Mouse (Mus musculus) urinary bladder, postnatal 25 days (tissue): ENCODE data around the gene Plekha5.
"Not testable (repeated sequence)": the region's sequence is repeated elsewhere in the genome, so short reads cannot be mapped to it uniquely, and the experiment has no call there.

Experiments used
- DNase-seq: peaks from one replicate; pipeline ENCODE4 v3.0.0; 2022; ENCODE audit warnings: low spot score

Plekha5 gene

DNA sequence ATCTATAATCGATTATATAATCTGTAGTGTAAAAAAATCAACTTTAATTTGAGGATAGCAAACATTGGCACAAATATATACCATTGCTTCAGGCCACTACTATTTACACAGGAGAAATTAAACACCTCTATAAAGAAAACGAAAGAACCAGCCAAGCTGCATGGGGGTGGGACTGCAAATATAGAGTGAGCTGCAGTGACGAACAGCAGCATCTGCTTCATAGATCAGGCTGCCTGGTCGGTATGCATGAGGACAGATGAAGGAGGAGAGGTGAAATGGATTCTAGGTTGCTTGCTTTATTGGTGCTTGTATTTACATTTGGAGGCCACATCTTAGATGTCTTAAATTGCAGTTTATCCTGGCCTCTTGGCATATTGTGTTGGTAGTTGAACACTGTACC lies 66.4 kb downstream of the Plekha5 start:
- no peak for DNase-seq

DNA sequence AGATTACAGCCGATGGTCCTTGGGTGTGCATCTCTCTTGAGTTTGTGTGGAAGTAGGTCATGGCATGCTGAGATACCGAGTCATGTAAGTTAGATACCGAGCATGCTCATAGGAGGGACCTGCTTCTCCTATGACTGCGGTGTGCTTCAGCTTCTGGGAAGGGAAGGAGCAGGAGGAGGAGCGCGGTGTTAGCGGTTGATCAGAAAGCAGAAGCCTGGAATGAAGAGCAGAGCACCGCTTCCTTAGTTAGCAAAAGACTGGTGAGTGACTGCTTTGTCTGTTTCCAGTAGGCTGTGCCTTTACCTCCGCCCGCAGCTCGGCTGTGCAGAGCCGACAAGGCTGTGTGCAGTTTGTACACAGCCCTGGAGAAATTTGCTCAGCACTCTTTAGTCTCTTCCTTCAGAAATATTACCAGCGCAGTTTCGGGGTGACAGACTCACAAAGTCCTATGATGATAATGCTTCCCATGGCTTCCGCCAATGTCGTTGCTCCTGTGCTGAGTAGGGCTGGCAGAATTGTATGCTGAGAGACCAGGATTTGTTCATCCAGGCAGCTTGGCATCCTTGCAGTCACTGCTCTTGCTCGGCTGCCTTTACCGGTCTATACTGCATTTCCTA lies 67.2 kb downstream of the Plekha5 start:
- DNase-seq: no peak

DNA sequence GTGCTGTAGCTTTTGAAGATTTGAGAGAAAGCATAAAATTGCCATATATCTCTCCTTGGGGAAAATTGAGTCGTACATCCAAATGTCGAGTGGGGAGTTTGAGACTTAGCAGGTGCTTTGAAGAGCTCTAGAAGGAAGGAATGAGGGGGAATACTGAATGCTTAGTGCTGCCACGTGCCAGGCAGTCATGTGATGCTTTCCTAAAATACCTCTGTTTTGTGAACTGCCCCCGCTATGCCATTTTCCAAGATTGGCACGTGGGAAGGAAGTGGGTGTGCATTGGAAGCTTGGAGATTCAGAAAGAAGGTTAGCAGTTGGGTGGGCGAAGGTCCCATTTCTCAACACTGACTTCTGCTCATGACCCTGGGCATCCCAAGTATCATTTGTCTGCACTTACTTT lies 68.2 kb downstream of the Plekha5 start:
- no peak for DNase-seq

DNA sequence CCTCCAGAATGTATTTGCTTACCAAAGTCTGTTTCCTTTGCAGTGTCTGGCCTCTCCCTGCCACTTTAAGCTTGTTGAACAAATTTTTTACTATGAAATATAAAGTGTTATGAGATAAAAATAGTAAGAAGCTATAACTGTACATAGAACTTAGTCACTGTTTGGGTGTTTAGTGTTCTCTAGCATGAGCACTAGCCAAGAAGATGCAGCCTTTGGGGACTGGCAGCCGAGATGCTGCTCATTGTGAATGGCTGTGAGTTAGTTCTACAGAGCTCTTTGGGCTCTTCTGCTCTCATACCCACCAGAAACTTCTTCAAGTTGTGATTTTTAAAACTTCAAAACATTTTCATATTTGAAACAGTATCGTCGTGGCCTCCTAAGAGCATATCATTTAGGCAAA lies 74.2 kb downstream of the Plekha5 start:
- DNase-seq: no peak

DNA sequence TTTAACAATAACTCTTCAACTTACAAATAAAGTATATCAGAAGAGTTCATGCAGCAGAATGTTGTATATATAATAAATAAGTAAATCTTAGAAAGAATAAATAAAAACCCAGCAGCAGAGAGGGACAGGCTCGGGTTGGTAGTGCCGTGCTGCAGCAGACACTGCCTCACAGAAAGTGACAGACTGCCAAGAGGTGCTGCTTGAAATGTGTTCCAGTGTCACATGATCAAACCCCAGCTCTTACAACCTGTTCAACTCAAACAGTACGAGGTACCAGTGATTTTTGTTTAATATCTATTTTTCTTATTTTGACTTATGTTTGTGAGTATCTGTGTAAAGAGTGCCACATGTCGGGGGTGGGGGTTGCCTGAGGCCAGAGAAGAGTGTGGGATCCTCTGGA lies 75.1 kb downstream of the Plekha5 start:
- no peak for DNase-seq

DNA sequence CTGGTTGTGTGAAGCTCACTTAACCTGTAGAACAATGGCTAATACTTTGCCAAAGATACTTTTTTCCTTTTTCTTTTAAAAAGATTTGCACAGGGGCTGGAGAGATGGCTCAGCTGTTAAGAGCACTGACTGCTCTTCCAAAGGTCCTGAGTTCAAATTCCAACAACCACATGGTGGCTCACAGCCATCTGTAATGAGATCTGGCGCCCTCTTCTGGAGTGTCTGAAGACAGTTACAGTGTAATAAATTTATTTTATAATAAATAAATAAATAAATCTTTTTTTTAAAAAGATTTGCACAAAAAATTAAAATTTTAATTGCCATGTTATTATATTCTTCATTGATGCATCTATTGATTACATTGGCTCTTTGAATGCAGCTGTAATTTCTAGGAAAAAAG lies 77.0 kb downstream of the Plekha5 start:
- not testable (repeated sequence) for DNase-seq

DNA sequence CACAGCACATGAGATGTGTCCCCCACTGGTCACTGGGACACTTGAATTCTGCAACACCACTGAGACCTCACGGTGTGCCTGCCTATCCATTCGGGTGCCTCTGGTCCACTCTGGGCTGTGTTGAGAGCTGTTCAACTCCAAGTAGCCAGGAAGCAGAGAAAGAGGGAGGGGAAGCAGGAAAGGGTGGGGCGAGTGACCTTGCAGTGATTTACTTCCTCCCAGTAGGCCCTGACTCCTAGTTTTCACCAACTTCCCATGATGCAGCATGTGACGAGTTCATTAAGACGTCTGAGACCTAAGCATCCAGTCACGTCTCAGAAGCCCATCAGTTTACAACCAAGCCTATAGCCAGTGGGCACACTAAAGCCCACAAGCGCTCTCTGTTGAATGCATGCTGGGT lies 78.0 kb downstream of the Plekha5 start:
- DNase-seq: no peak

DNA sequence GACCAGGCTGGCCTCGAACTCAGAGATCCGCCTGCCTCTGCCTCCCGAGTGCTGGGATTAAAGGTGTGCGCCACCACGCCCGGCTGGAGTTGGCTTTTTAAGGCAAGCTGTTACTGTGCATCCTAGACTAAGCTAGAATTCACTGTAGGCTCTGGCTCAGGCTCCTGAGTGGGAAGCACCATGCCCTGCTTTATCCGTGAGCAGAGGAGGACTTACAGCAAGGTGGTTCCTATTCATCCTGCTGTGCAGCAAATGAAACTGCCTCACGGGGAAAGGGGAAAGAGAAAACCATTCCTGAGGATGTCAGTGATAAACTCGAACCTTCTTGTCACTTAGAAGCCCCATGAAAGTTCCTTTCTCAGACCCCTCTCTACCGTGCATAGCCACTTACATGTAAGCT lies 80.9 kb downstream of the Plekha5 start:
- no peak for DNase-seq

DNA sequence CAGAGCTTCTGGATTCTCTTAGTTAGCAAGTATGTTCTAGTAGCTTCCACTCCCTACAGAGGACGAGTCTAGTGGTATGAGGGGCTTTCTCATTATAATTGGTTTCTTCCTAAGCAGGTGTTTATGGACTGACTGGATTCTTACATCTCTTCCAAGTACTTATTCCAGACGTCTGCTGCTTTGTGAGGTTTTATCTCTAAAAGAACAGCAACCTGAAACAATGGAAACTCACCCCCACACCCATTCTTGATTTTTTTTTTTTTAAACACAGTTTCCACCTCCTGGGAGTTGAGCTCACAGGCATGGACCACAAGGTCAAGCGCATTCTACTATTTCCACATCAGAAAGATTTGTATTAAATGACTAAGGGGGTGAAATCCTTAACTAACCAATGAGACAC lies 83.8 kb downstream of the Plekha5 start:
- DNase-seq: no peak

DNA sequence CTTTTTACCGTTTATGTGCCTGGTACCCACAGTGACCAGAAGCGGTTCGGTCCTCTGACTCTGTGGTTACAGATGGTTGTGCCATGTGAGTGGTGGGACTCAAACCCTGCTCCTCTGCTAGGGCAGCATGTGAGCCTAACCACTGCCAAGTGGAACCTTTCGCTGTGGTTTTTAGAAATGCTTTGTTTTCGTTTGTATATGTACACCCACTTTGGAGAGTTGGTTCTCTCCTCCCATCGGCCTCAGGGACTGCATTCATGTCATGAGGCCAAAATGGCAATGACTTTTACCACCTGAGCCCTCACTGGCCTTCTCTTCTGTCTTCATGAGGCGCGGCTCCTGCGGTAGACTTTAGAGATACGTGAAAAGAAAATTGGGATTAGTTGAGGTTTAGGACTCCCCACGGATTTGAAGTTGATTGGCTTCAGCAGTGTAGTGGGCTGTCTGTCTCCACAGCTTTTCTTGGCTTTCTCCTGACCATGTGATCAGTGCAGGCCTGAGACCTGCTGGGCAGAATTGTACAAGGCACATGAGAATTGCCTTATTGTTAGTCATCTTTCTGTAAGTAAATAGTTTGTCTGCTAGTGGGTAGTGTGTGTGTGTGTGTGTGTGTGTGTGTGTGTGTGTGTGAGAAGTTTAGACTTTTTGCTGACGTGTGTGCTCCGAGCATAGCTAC lies 84.8 kb downstream of the Plekha5 start:
- DNase-seq: no peak

DNA sequence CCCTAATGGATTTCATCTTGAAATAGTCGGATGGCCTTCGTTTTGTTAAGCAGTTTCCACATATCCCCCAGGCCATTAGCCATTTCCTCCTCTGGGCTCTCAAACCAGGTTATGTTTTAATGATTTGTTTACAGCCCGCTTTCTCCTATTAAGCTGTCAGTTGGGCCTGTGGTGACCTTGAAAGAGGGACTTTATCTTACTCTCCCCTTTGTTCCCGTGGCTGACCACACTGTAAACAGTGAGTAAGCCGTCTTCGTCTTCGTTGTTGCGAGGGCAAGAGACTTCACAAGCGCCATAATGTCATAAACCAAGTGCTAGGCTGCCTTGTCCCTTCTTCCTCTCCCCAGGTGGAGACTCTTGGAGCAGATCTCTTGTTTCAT lies 85.3 kb downstream of the Plekha5 start:
- DNase-seq: no peak

DNA sequence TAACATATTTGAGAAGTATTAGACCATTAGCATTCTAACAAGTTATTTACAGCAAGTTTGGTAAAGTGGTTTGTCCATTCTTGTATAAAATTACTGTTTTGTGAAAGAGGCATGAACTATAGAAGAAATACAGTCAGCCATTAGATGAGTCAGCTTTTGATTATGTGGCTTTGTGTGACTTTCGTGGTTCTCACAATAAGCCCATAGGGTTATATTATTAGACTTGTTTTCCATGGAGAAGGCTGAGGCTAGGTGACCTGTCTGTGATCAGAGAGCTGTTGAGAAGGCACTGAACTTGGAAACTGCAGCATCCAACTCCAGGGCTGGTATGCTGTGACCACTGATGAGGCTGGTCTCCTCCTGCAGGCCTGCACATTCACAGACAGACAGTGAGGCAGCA lies 88.2 kb downstream of the Plekha5 start:
- DNase-seq: no peak

DNA sequence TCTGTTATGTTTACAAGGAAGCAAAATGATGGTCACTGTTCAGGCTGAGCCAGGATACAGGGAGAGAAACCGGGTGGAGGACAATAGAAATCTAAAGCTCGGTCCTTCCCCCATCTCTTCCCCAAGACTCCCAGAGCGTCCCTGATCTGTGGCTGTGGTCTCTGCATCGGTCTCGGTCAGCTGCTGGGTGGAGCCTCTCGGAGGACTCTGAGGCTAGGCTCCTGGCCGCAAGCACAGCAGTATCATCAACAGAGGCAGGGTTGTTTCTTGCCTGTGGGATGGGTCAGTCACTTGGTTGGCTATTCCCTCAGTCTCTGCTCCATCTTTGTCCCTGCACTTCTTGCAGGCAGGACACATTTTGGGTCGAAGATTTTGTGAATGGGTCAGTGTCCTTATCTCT lies 88.6 kb downstream of the Plekha5 start:
- DNase-seq: no peak

DNA sequence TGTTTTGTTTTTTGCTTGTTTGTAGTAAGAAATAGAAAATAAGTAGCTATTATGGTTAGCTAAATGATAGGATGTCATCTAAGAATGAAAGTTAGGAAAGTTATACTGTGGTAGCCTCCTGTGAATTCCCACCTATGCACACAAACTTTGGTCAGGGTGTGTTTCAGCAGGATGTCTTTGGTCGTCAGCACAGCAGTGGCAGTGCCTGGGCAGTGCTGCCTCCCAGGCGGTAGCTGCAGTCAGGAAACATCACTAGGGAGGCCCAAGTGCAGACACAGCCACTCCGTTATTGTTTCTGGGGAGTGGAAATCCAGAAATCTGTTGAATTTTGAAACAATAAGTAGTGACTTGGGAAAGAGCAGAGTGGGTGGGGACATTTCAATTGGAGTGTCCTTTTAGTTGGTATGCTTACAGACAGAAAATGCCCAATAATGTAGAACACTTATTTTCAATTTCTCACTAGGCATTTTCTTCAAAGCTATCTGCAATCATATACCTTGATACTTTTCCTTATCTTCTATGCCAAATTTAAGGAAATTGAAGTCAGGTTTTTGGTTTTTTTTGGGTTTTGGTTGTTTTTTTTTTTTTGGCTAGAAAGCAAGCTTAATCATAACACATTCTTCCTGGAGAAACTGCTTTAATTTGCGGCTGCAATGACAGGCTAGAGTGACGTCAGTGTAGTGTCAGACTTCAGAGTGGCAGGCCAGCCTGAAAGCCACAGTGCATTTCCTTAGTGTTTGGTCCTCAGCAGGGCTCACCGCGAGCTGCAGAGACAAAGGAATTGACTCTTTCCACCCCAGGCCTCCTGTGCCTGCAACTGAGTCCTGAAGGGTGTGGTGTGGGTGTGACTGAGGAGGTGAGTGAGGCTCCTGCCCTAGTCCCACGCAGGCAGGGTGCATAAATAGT lies 90.6 kb downstream of the Plekha5 start:
- DNase-seq: no peak

DNA sequence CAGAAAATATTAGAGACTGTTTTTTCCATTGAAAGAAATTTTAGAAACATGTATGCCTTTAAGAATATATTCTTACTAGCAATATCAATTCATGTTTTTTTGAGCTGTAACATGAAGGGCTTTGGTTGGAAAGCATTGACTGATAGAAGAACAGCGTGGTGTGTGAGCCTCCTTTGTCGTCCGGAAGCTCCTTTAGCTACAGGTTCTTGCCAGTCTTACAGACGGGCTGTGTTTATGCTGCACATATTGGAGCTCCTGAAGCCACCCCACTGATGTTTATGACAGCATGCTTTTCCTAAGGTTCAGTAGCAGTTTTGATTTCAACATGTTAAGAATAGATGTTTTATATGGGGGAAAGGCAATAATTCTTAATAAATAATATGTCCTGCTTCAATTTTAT lies 91.7 kb downstream of the Plekha5 start:
- no peak for DNase-seq

DNA sequence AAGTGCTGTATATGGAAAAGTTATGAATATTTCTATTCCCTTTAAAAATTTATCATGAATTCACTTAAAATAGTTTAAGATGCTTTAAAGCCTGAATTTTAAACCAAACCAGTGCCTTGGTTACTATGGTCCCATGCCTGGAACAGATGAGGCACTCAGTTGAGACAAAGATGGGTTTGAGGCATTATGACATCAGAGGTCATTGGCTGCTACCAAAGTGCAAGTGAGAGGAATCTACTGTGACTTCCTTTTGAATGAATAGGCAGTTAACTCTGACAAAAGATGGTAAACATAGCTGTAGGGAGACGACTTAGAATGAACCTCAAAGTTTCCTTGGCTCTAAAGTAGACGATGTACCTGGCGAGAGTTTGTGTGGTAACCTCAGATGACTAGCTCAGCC lies 92.3 kb downstream of the Plekha5 start:
- DNase-seq: no peak

DNA sequence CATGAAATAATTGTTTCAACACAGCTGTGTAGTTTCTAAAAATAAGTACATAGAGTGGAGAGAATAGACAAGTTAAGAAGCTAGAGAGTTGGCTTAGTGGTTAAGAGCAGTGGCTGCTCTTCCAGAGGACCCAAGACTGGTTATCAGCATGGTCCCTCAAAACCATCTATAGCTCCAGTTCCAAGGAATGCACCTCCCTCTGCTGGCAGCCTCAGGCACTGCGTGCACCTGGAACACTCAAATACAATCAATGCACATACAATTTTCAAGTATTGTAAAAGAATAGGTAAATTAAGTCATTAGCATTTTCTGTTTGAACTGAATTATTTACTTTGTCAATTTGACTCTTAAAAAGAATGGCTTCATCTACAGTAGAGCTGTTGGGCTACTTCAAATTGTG lies 93.3 kb downstream of the Plekha5 start:
- DNase-seq: no peak

DNA sequence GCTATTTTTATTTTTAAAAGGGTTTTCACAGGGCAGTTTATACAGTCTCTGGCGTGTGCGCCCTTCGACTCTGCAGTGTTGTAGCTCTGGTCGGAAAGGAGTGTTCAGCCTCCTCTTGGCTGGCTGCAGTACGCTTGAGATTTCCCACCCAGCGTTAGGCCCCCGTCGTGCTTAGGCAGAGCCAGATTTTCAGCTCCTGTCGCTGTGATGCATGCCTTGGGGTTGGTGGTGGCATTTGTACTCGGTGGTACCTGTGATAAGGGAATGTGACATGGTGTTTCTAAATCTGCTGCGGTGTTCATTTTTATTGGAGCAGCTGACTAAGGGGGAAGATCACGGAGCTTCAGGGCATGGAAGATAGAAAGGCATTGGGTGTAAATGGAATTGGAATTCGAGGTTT lies 95.2 kb downstream of the Plekha5 start:
- no peak for DNase-seq

DNA sequence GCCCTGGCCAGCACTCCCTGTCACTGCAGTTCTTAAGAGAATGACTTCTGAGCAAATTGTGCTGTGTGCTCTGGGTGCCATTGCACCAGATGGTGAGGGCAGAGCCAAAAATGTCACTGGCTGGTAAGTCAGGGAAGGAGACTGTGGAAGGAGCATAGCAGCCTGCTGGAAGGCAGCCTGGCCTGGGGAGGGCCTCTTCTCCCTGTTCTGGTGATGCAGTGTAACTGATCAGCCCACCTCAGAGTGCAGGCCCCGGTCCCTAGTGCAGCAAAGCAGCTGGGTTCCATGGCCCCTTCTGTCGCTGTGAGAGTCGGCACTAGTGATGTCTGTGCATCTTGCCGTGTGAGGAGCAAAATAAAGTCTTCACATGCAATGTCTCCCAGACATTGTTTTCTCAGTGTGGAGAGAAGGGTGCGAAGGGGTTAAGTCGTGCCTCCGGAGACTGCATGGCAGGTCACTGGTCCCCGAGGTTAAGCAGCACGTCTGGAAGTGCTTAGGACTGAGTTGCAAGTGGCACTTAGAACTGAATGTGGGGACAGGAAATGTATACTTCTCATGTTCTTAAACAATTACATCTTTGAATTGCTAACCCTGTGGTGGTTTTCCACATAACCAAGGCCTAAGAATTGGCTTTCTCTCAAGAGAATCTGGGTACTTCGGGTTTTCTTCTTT lies 95.8 kb downstream of the Plekha5 start:
- no peak for DNase-seq

DNA sequence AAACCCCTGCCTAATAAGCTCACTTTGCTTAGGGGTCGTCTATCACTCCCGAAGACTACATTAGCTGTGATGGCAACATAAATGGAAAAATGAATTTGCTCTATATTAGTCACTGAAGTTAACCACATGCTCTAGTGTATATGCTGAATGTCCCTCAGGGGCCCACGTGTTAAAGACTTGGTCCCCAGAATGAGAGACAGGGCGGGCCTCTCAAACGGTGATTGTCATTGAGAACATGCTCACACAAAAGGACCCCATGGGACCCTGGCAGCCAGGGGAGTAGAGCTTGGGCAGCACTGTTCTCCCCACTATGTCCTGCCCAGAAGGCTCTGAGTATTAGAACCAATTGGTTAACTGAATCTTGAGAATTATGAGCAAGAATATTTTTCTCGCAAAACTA lies 97.1 kb downstream of the Plekha5 start:
- DNase-seq: no peak

DNA sequence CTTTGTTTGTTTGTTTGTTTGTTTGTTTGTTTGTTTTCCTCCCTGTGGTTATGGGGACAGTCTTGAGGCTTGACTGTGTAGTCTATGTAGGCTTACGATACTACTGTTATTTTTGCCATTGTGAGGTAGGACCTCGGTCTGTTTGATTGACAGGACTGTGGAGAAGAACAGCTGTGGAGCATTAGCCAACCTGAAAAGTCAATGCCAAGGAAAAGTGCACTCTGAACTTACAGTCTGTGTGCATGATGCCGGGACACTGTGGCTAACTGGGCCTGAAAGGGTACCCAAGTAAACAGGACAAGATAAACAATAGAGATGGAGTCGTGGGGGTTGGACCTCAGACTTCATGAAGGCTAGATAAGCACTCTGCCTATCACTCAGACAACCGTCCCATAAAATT lies 98.0 kb downstream of the Plekha5 start:
- no peak for DNase-seq

DNA sequence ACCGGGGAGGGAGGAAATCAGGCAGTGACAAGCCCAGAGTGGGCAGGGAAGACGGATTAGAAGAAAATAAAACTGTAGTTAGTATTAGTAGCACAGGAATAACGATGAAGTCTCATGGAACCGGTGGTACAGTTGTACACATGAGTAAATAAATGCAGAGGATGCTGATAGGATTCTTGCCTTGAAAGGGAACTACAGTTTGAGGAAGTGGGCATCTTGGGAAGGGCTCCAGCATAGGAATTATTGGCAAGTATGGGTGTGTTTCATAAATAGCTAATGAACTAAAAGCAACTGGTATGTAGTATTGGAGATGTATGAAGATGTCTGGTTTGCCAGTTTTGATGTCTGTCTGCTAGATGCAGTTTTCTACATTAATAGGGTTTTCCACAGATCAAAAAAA lies 99.7 kb downstream of the Plekha5 start:
- DNase-seq: no peak

DNA sequence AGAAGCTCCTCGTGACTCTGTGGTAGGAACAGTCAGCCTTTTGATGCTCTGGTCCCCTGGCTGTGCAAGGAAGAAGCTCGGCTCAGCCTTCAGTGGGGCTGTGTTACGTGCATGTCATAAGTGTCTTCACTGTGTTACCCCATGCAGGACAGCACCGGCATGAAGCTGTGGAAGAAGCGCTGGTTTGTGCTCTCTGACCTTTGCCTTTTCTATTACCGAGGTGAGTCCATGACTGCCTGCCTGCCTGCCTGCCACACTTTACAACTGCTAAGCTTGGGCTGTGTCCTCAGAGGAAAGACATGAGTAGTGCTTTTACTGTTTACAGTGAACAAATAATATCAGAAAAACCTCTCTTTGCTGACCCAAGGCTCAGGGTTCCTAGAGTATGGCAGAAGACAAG lies 104.6 kb downstream of the Plekha5 start:
- DNase-seq: no peak
